Mouse (Mus musculus) liver, embryonic 13.5 days (tissue): ENCODE data around the gene Tmem167. TPM values are rescaled to one million over a fixed set of nuclear protein-coding genes. Genes with fewer than 3 reads are reported as not detected.

Experiments
- ATAC-seq: fragments of 200-750 bp; cut with Nextera tagmentation; 2 replicates; pipeline ENCODE4 v1.8.0; 2017; ENCODE audit warnings: low read depth, mild to moderate bottlenecking, moderate number of reproducible peaks, moderate library complexity
- DNase-seq: peaks from one replicate; pipeline ENCODE4 v3.0.0; 2022
- H3K27ac ChIP-seq: fragments of 300-500 bp; sonication (generic); 2 replicates; pipeline ENCODE4 v1.5.1; 2015; ENCODE audit warnings: moderate library complexity, mild to moderate bottlenecking, inconsistent platforms
- H3K27me3 ChIP-seq: fragments of 300-500 bp; sonication (generic); 2 replicates; pipeline ENCODE4 v1.6.1; 2015; ENCODE audit warnings: mild to moderate bottlenecking, inconsistent platforms
- H3K36me3 ChIP-seq: fragments of 300-500 bp; sonication (generic); 2 replicates; pipeline ENCODE4 v1.6.1; 2015; ENCODE audit warnings: mild to moderate bottlenecking, inconsistent platforms
- H3K4me1 ChIP-seq: fragments of 300-500 bp; sonication (generic); replicated peaks from 2 replicates; pipeline ENCODE4 v1.6.1; 2015; ENCODE audit warnings: inconsistent platforms
- H3K4me2 ChIP-seq: fragments of 300-500 bp; sonication (generic); 2 replicates; pipeline ENCODE4 v1.6.1; 2015; ENCODE audit warnings: inconsistent platforms, mild to moderate bottlenecking, moderate library complexity
- H3K4me3 ChIP-seq: fragments of 300-500 bp; sonication (generic); replicated peaks from 2 replicates; pipeline ENCODE4 v1.5.1; 2015; ENCODE audit warnings: mild to moderate bottlenecking, inconsistent platforms
- H3K9ac ChIP-seq: fragments of 300-500 bp; sonication (generic); 2 replicates; pipeline ENCODE4 v1.6.1; 2015; ENCODE audit warnings: mild to moderate bottlenecking, inconsistent platforms
- H3K9me3 ChIP-seq: fragments of 300-500 bp; sonication (generic); replicated peaks from 2 replicates; pipeline ENCODE4 v1.6.1; 2016; ENCODE audit warnings: inconsistent platforms
- WGBS: fragments of 180-500 bp; shearing (Covaris S2); methylation state at CpG from one replicate; pipeline ENCODE4 v1.1.7; 2015; ENCODE audit not compliant: insufficient replicate concordance; 5-methylcytosine and 5-hydroxymethylcytosine counted together
- polyA plus RNA-seq: library from polyadenylated mRNA; unstranded; fragments of >200 nt; fragmentation: Nextera tagmentation; extraction: Ambion mirVana; gene quantifications from 2 replicates; pipeline ENCODE4 v1.2.1, GENCODE M21; 2015

The Tmem167 gene
- polyA plus RNA-seq, 1 experiment from 2014 or later = 25.6 TPM

DNA sequence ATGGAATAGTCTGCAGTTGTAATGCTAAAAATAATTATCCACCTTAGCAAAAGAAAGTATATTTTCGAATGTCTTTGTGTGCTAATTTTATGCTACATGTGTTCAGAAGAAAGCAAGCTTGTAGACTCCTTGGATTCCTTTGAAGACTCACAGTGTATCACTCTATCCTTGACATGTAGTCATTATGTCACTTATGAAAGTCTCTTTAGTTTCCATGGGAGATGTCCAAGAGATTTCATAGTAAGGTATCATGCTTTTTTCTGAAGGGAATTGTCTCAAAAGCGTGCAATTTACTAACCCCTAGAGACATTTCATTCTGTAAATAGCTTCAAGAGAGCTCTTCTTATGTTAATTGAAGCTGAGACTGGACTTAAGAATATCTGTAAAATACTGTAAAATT, 97.8 kb downstream of the Tmem167 start:
- no peak overlapping the region for H3K4me3 ChIP-seq
- ATAC-seq = no peak
- 54% methylated on average over 2 of the region's 2 CpGs for WGBS
- no peak overlapping the region for H3K9ac ChIP-seq
- no peak for DNase-seq
- no peaks in the 10 kb centered on the region for H3K9me3 ChIP-seq
- no peaks in the 10 kb centered on the region for H3K27me3 ChIP-seq
- H3K36me3 ChIP-seq = no peaks in the 10 kb centered on the region
- no peaks in the 10 kb centered on the region for H3K4me1 ChIP-seq
- no peak overlapping the region for H3K27ac ChIP-seq
- H3K4me2 ChIP-seq = no peak overlapping the region

DNA sequence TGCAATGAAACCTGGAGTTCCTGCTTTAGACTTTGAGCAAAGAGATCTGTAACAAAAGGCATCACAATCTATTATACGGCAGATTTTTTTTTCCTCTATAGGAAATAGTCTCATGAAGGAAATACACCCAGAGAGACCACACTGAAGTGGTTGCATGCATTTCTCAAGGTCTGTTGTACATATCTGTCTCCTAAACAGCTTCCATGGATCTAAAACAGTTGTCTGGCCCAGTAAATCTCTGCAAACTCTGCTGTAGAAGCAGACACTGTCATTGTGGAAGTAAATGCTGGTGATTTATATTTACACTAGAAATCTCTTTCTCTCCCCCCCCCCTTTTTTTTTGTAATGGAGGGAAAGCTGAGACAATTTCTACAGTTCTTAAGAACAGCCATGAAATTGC, 99.1 kb downstream of the Tmem167 start:
- Histone ChIP-seq H3K9ac (no peak overlapping the region), H3K27ac (no peak overlapping the region), H3K36me3 (no peaks in the 10 kb centered on the region), H3K9me3 (no peaks in the 10 kb centered on the region), H3K4me1 (no peaks in the 10 kb centered on the region), H3K4me2 (no peak overlapping the region), H3K4me3 (no peak overlapping the region), H3K27me3 (no peaks in the 10 kb centered on the region)
- WGBS = 72% methylated on average over 1 of the region's 1 CpGs
- ATAC-seq = no peak
- DNase-seq = no peak

- no peak overlapping the region for H3K9ac ChIP-seq
- DNase-seq = no peak
- 69% methylated on average over 6 of the region's 6 CpGs for WGBS
Measured at GRCm38 (mm10) chr13:90191794-90192193, 102.9 kb downstream of the Tmem167 start.

More at GRCm38 (mm10) chr13:90191794-90192193, 102.9 kb downstream of the Tmem167 start:
- Histone ChIP-seq H3K4me2 (no peak overlapping the region), H3K4me1 (no peaks in the 10 kb centered on the region), H3K36me3 (no peaks in the 10 kb centered on the region), H3K27ac (no peak overlapping the region), H3K4me3 (no peak overlapping the region), H3K27me3 (no peaks in the 10 kb centered on the region), H3K9me3 (no peaks in the 10 kb centered on the region)
- ATAC-seq = no peak

Other genes with a start within 250 kb of the Tmem167 start
- 6.9 TPM in 2 replicates for gene Xrcc4, start 485 bp downstream of the Tmem167 start, polyA plus RNA-seq